In the genomic region with DNA sequence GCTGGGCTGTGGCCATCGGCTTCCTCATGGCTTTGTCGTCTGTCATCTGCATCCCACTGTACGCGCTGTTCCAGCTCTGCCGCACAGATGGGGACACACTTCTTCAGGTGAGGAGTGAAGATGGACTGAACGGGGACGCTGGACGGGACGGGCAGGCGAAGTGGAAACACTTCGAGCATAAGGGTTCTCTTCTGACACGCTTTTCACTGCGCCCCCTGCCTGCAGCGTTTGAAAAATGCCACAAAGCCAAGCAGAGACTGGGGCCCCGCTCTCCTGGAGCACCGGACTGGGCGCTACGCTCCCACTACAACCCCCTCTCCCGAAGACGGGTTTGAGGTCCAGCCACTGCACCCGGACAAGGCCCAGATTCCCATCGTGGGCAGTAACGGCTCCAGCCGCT, we compare ENCODE assay signal across 7 mouse cellular contexts. TPM values are rescaled to one million over a fixed set of nuclear protein-coding genes. Genes with fewer than 3 reads are reported as not detected.
DNase-seq lines count a peak whose midpoint lies in the region; ATAC-seq and TF ChIP-seq lines count a peak whose summit lies in the region.

No protein-coding gene starts in this region.

- peak; percentile 68 to 74 for DNase-seq in B cell, adult 2 months
- DNase-seq in CH12.LX (ENCODE audit: extremely low read depth) = no peak
- peak; percentile 81 for DNase-seq in embryo, embryonic 10.5 days (ENCODE audit: low spot score)
- DNase-seq in heart, adult 8-10 months (ENCODE audit: low spot score) = peak; percentile 35
- DNase-seq in kidney, postnatal 0 days (ENCODE audit: low spot score) = peak; percentile 67
- DNase-seq in lung, postnatal 25 days (ENCODE audit: low spot score) = peak; percentile 49
- DNase-seq in spleen, adult 2 months (ENCODE audit: low read depth in 1 of 2, low spot score in 2 of 2) = peak in 1 of 2 experiments; percentile 56

- TF ChIP-seq EP300 in CH12.LX (IDR thresholded peaks at IDR 0.05; ENCODE audit: low read length) = no peak

- in situ Hi-C loops in CH12.LX (cut with MboI; ENCODE audit: low pct_ligation_motif_present, low pct_unique_long_range_greater_than_20kb, low sequenced_read_pairs) = no loop called here

- H3K27me3 ChIP-seq in CH12.LX (replicated peaks) = no peaks in the 10 kb centered on the region
- H3K27me3 ChIP-seq in kidney, postnatal 0 days (ENCODE audit: insufficient read depth, low read length) = no peaks in the 10 kb centered on the region
- no peaks in the 10 kb centered on the region for H3K27me3 ChIP-seq in spleen, adult 2 months (ENCODE audit: control insufficient read depth, insufficient read depth, low read length)

- no peak overlapping the region for H3K4me2 ChIP-seq in CH12.LX (ENCODE audit: insufficient read depth, low read depth, poor library complexity, severe bottlenecking)
- H3K4me2 ChIP-seq in kidney, postnatal 0 days (ENCODE audit: low read length) = no peak overlapping the region

- no peaks in the 10 kb centered on the region for H3K79me2 ChIP-seq in CH12.LX (replicated peaks; ENCODE audit: control insufficient read depth, extremely low read depth, insufficient read depth, poor library complexity, severe bottlenecking)

- no peaks in the 10 kb centered on the region for H3K9me3 ChIP-seq in CH12.LX (replicated peaks; ENCODE audit: low read length)
- H3K9me3 ChIP-seq in kidney, postnatal 0 days (replicated peaks; ENCODE audit: low read length) = no peaks in the 10 kb centered on the region

- dilution Hi-C loops in CH12.LX (cut with MboI; ENCODE audit: extremely low pct_ligation_motif_present, extremely low pct_unique_long_range_greater_than_20kb, low sequenced_read_pairs) = no loop called here

- H3K27ac ChIP-seq in CH12.LX (ENCODE audit: insufficient read depth, low read depth) = no peak overlapping the region
- H3K27ac ChIP-seq in kidney, postnatal 0 days = no peak overlapping the region
- H3K27ac ChIP-seq in spleen, adult 2 months (ENCODE audit: insufficient read depth, low read length) = no peak overlapping the region

- peak in 1 of 2 experiments; percentile 49; a peak in 2 of 4 replicates for TF ChIP-seq CTCF in CH12.LX (conservative IDR thresholded peaks at IDR 0.05 in 1 of 2, IDR thresholded peaks at IDR 0.05 in 1 of 2; ENCODE audit: low read depth in 2 of 2, low read length in 2 of 2)
- peak; percentile 80 for TF ChIP-seq CTCF in kidney, postnatal 0 days (IDR thresholded peaks at IDR 0.05; ENCODE audit: low read depth)
- peak; percentile 57; the same call in 1 of the 2 replicates for TF ChIP-seq CTCF in spleen, adult 2 months (IDR thresholded peaks at IDR 0.05; ENCODE audit: extremely low read depth, insufficient read depth, insufficient read length, insufficient replicate concordance)

- 17% methylated on average over 24 of the region's 24 CpGs for WGBS in kidney, postnatal 0 days
- 23% methylated on average over 24 of the region's 24 CpGs for WGBS in spleen, adult 2 months

- H3K9ac ChIP-seq in CH12.LX (ENCODE audit: insufficient read depth, low read depth) = no peak overlapping the region
- H3K9ac ChIP-seq in kidney, postnatal 0 days (ENCODE audit: low read depth, low read length) = no peak overlapping the region

- H3K4me1 ChIP-seq in CH12.LX (ENCODE audit: control insufficient read depth in 1 of 2, insufficient read depth in 2 of 2) = peaks cover 1 to 5% of the 10 kb centered on the region in 2 experiments
- peaks cover 14% of the 10 kb centered on the region; the same call in 1 of the 2 replicates for H3K4me1 ChIP-seq in kidney, postnatal 0 days (replicated peaks; ENCODE audit: insufficient read depth, low read length)
- no peaks in the 10 kb centered on the region for H3K4me1 ChIP-seq in spleen, adult 2 months (ENCODE audit: control insufficient read depth, insufficient read depth, insufficient read length)

- H3K36me3 ChIP-seq in CH12.LX (replicated peaks in 1 of 2; ENCODE audit: control insufficient read depth in 1 of 2, insufficient read depth in 1 of 2, low read length in 1 of 2) = peaks cover 50 to 93% of the 10 kb centered on the region in 2 experiments
- H3K36me3 ChIP-seq in kidney, postnatal 0 days (ENCODE audit: insufficient read depth, low read length) = no peaks in the 10 kb centered on the region
- no peaks in the 10 kb centered on the region for H3K36me3 ChIP-seq in spleen, adult 2 months (ENCODE audit: control insufficient read depth, insufficient read depth, low read length)

- no peak overlapping the region for H3K4me3 ChIP-seq in CH12.LX (replicated peaks in 1 of 3; ENCODE audit: low read depth in 2 of 3, low read length in 2 of 3, poor library complexity in 1 of 3)
- H3K4me3 ChIP-seq in kidney, postnatal 0 days (replicated peaks; ENCODE audit: low read depth, low read length) = no peak overlapping the region
- H3K4me3 ChIP-seq in spleen, adult 2 months (ENCODE audit: extremely low read depth, insufficient read depth, insufficient read length) = no peak overlapping the region

- peak; percentile 5 for TF ChIP-seq RAD21 in CH12.LX (IDR thresholded peaks at IDR 0.05; ENCODE audit: low read depth, low read length)

- no peak for TF ChIP-seq POLR2A in CH12.LX (IDR thresholded peaks at IDR 0.05; ENCODE audit: low read depth, low read length)
- TF ChIP-seq POLR2A in spleen, adult 2 months (IDR thresholded peaks at IDR 0.05; ENCODE audit: low read depth, low read length) = no peak

- no peak for ATAC-seq in kidney, postnatal 0 days (replicated peaks; ENCODE audit: low FRiP score, low read depth)

TF ChIP-seq in CH12.LX, 34 proteins besides CTCF, POLR2A, EP300 and RAD21:
- TF ChIP-seq SMC3 (IDR thresholded peaks at IDR 0.05; ENCODE audit: low read depth, low read length) (peak; percentile 40), NELFE (IDR thresholded peaks at IDR 0.05; ENCODE audit: low read depth, low read length) (no peak)

RNA-seq across cellular contexts. Expression of a gene that starts 4.5 kb away (rescaled TPM):
- 0.46 and 0.93 TPM in 2 replicates for total RNA-seq in CH12.LX (2012; rRNA removed)
- not detected in 2 replicates for total RNA-seq in CH12.LX (2014; rRNA removed)
- 0.40 and 0.81 TPM in 2 replicates for polyA plus RNA-seq in CH12.LX (2012; ENCODE audit: insufficient read length, low read depth)
- total RNA-seq in heart, adult 8-10 months (2022) = under 1 TPM in 2 of 4 experiments, not detected in 2; 0.25 to 0.50 TPM
- 0.97 and 1.1 TPM in 2 replicates for polyA plus RNA-seq in kidney, postnatal 0 days (2015; fragmentation: Nextera tagmentation; extraction: Ambion mirVana)
- 0.53 and 0.92 TPM in 2 replicates for polyA plus RNA-seq in spleen, adult 2 months (2012; rRNA removed)

RNA-seq across cellular contexts. Expression of a gene that starts 15.5 kb away (rescaled TPM):
- total RNA-seq in CH12.LX (2012; rRNA removed) (0.25 and 0.29 TPM in 2 replicates), CH12.LX (2014; rRNA removed) (not detected in 2 replicates)
- 0.14 and 0.22 TPM in 2 replicates for polyA plus RNA-seq in CH12.LX (2012; ENCODE audit: insufficient read length, low read depth)
- total RNA-seq in heart, adult 8-10 months (2022) = 1 to 10 TPM; 4.2 to 5.1 (median 4.4) TPM
- polyA plus RNA-seq in kidney, postnatal 0 days (2015; fragmentation: Nextera tagmentation; extraction: Ambion mirVana) = 17.1 and 18.2 TPM in 2 replicates
- 6.5 and 7.6 TPM in 2 replicates for polyA plus RNA-seq in spleen, adult 2 months (2012; rRNA removed)

RNA-seq across cellular contexts. Expression of a gene that starts 19.3 kb away (rescaled TPM):
- 169 and 186 TPM in 2 replicates for total RNA-seq in CH12.LX (2012; rRNA removed)
- 165 and 176 TPM in 2 replicates for total RNA-seq in CH12.LX (2014; rRNA removed)
- polyA plus RNA-seq in CH12.LX (2012; ENCODE audit: insufficient read length, low read depth) = 189 and 202 TPM in 2 replicates
- total RNA-seq in heart, adult 8-10 months (2022) = 100 to 1,000 TPM; 108 to 133 (median 121) TPM
- polyA plus RNA-seq in kidney, postnatal 0 days (2015; fragmentation: Nextera tagmentation; extraction: Ambion mirVana) = 374 and 379 TPM in 2 replicates
- polyA plus RNA-seq in spleen, adult 2 months (2012; rRNA removed) = 382 and 485 TPM in 2 replicates

RNA-seq across cellular contexts. Expression of a gene that starts 24.0 kb away (rescaled TPM):
- 19.8 and 25.8 TPM in 2 replicates for total RNA-seq in CH12.LX (2012; rRNA removed)
- total RNA-seq in CH12.LX (2014; rRNA removed) = 20.9 and 21.5 TPM in 2 replicates
- polyA plus RNA-seq in CH12.LX (2012; ENCODE audit: insufficient read length, low read depth) = 15.2 and 20.8 TPM in 2 replicates
- total RNA-seq in heart, adult 8-10 months (2022) = 1 to 10 TPM; 3.4 to 4.1 (median 3.9) TPM
- 12.5 and 14.2 TPM in 2 replicates for polyA plus RNA-seq in kidney, postnatal 0 days (2015; fragmentation: Nextera tagmentation; extraction: Ambion mirVana)
- polyA plus RNA-seq in spleen, adult 2 months (2012; rRNA removed) = 20.9 and 26.4 TPM in 2 replicates

RNA-seq across cellular contexts. Expression of a gene that starts 33.5 kb away (rescaled TPM):
- 3.9 and 15.6 TPM in 2 replicates for total RNA-seq in CH12.LX (2012; rRNA removed)
- total RNA-seq in CH12.LX (2014; rRNA removed) = 1.8 and 4.0 TPM in 2 replicates
- 7.8 and 9.1 TPM in 2 replicates for polyA plus RNA-seq in CH12.LX (2012; ENCODE audit: insufficient read length, low read depth)
- total RNA-seq in heart, adult 8-10 months (2022) = 1 to 10 TPM; 1.7 to 2.3 (median 2.2) TPM
- polyA plus RNA-seq in kidney, postnatal 0 days (2015; fragmentation: Nextera tagmentation; extraction: Ambion mirVana) = 8.6 and 9.0 TPM in 2 replicates
- 54.1 and 68.5 TPM in 2 replicates for polyA plus RNA-seq in spleen, adult 2 months (2012; rRNA removed)
